Mouse (Mus musculus) myocyte (in vitro differentiated cells): ENCODE results near the gene Tex50. TPM values are rescaled to one million over a fixed set of nuclear protein-coding genes. Genes with fewer than 3 reads are reported as not detected.
A peak's percentile ranks its signal among the peaks of the same experiment; 100 is the strongest.

Experiments used
- H3K27me3 ChIP-seq: one replicate; pipeline ENCODE4 v1.6.1; 2011; ENCODE audit not compliant: control insufficient read depth, insufficient read depth, insufficient read length
- H3K36me3 ChIP-seq: one replicate; pipeline ENCODE4 v1.6.1; 2011; ENCODE audit not compliant: control insufficient read depth, insufficient read depth
- H3K4me2 ChIP-seq: one replicate; pipeline ENCODE4 v1.6.1; 2011; ENCODE audit warnings: low read depth, control low read depth
- H3K4me3 ChIP-seq: one replicate; pipeline ENCODE4 v1.5.1; 2011; ENCODE audit warnings: mild to moderate bottlenecking, control low read depth, moderate library complexity
- H3K79me2 ChIP-seq: one replicate; pipeline ENCODE4 v1.6.1; 2011; ENCODE audit not compliant: control insufficient read depth, insufficient read depth
- H3ac ChIP-seq: one replicate; pipeline ENCODE4 v1.6.1; 2011; ENCODE audit not compliant: control insufficient read depth, insufficient read length
- CEBPB ChIP-seq: IDR thresholded peaks from 2 replicates; pipeline ENCODE4 v1.6.1; 2011; ENCODE audit warnings: mild to moderate bottlenecking, moderate library complexity; ENCODE audit not compliant: poor library complexity, insufficient read depth, severe bottlenecking
- E2F4 ChIP-seq: IDR thresholded peaks from one replicate; pipeline ENCODE4 v1.6.1; 2011; ENCODE audit warnings: mild to moderate bottlenecking, control low read depth, moderate library complexity; ENCODE audit not compliant: insufficient read depth
- MAX ChIP-seq: IDR thresholded peaks from one replicate; pipeline ENCODE4 v1.6.1; 2011; ENCODE audit warnings: low read depth, mild to moderate bottlenecking, control low read depth
- MYOD1 ChIP-seq, 3 experiments: IDR thresholded peaks; one replicate each; pipeline ENCODE4 v1.6.1; 2011; ENCODE audit warnings: control low read depth in 2 of 3, low read depth in 2 of 3, mild to moderate bottlenecking in 2 of 3, moderate library complexity in 1 of 3; ENCODE audit not compliant: insufficient read length in 2 of 3, control insufficient read depth in 1 of 3
- MYOG ChIP-seq, 3 experiments: IDR thresholded peaks; one replicate each; pipeline ENCODE4 v1.6.1; 2011; ENCODE audit warnings: control low read depth in 2 of 3, low read depth in 2 of 3, mild to moderate bottlenecking in 2 of 3; ENCODE audit not compliant: insufficient read length in 2 of 3, control insufficient read depth in 1 of 3, insufficient read depth in 1 of 3
- POLR2A ChIP-seq: IDR thresholded peaks from one replicate; pipeline ENCODE4 v1.6.1; 2011; ENCODE audit warnings: low read depth, mild to moderate bottlenecking, control low read depth, moderate library complexity; ENCODE audit not compliant: insufficient read length
- POLR2AphosphoS2 ChIP-seq: IDR thresholded peaks from one replicate; pipeline ENCODE4 v1.6.1; 2011; ENCODE audit warnings: low read depth, control low read depth; ENCODE audit not compliant: insufficient read length
- REST ChIP-seq: IDR thresholded peaks from one replicate; pipeline ENCODE4 v1.6.1; 2011; ENCODE audit warnings: mild to moderate bottlenecking, control low read depth, moderate library complexity; ENCODE audit not compliant: insufficient read depth, insufficient read length
- SRF ChIP-seq: IDR thresholded peaks from one replicate; pipeline ENCODE4 v1.6.1; 2011; ENCODE audit warnings: low read depth; ENCODE audit not compliant: control insufficient read depth, insufficient read length
- TCF12 ChIP-seq: IDR thresholded peaks from one replicate; pipeline ENCODE4 v1.6.1; 2011; ENCODE audit warnings: mild to moderate bottlenecking, control low read depth; ENCODE audit not compliant: poor library complexity, insufficient read depth, severe bottlenecking
- TCF3 ChIP-seq: IDR thresholded peaks from one replicate; pipeline ENCODE4 v1.6.1; 2011; ENCODE audit warnings: low read depth, control low read depth; ENCODE audit not compliant: insufficient read length
- USF1 ChIP-seq: IDR thresholded peaks from one replicate; pipeline ENCODE4 v1.6.1; 2011; ENCODE audit warnings: low read depth, mild to moderate bottlenecking, control low read depth, moderate library complexity
- polyA plus RNA-seq: library from polyadenylated mRNA; unstranded; fragments of >200 nt; fragmentation: generic; extraction: Trizol; gene quantifications from one replicate; pipeline ENCODE4 v1.2.1, GENCODE M21; 2012; ENCODE audit warnings: missing spikeins

The Tex50 gene
- polyA plus RNA-seq, 1 experiment = not detected

DNA sequence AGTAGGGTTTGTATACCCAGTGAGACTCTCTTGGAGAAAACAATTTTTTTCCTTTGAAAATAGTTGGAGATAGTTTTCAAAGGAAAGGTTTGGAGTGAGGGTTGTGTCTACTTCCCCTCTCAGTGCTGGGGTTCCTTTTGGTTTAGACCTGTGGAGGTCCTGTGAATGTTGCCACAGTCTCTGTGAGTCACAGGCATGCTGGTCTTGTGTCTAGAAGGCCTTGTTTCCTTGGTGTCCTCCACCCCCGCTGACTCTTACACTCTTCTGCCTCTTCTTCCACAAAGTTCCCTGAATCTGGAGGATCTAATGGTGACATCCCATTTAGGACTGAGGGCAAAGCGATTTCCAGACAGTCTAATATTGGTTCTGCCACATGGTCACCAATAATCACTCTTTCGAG lies 26.3 kb upstream of the Tex50 start:
- H3K79me2 ChIP-seq = no peaks in the 10 kb centered on the region
- no peak overlapping the region for H3K4me2 ChIP-seq
- TF ChIP-seq TCF12 (no peak), TCF3 (no peak), SRF (no peak)
- H3ac ChIP-seq = no peak overlapping the region
- no peaks in the 10 kb centered on the region for H3K36me3 ChIP-seq
- H3K4me3 ChIP-seq = no peak overlapping the region
- no peaks in the 10 kb centered on the region for H3K27me3 ChIP-seq

DNA sequence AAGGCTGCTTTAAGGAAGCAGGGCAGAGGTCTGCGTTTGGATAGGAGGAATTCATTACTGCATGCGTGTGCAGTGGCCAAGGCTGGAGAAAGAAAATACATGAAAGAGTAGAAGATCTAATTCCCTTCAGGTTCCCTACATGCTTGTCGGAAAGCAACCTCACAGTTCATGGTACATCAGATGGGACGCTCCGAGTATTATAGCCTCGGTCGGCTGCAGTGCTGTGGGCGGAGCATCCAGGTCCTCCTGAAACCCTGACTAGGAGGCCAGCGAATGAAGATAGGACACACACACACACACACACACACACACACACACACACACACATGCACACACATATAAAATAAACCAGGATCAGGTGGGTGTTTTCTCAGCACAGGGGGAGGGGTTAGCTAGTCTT lies 24.6 kb upstream of the Tex50 start:
- TF ChIP-seq POLR2AphosphoS2 (no peak), E2F4 (no peak), USF1 (no peak), TCF3 (no peak), REST (no peak), TCF12 (no peak), POLR2A (no peak), CEBPB (no peak), MYOG (IDR thresholded peaks at IDR 0.05; ENCODE audit: control insufficient read depth in 1 of 3, insufficient read depth in 1 of 3, insufficient read length in 2 of 3, low read depth in 2 of 3) (no peak), MYOD1 (IDR thresholded peaks at IDR 0.05; ENCODE audit: control insufficient read depth in 1 of 3, insufficient read length in 2 of 3, low read depth in 2 of 3) (no peak), SRF (no peak), MAX (no peak)
- H3ac ChIP-seq = no peak overlapping the region
- no peaks in the 10 kb centered on the region for H3K27me3 ChIP-seq
- H3K36me3 ChIP-seq = no peaks in the 10 kb centered on the region
- H3K4me3 ChIP-seq = no peak overlapping the region
- no peaks in the 10 kb centered on the region for H3K79me2 ChIP-seq
- peak overlapping the region; percentile 63 for H3K4me2 ChIP-seq

DNA sequence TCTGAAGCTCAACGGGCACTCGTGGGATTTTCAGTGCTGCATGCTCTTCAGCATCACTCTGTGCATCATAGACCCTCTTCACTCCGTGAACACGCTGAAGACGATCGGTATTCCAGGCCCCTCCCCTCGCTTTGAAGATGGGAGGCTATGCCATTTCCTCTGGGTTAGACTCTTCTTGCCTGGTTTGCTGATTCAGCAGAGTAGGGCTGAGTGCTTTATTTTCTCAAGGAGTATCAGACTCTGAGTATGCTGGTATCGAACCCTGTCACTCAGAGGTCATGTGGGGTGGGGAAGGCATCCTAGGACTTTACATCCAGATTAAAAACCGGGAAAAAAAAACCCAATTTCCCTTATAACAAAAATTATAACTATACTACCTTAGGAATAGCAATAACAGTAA lies 23.3 kb upstream of the Tex50 start:
- TF ChIP-seq CEBPB (no peak), TCF3 (no peak), MYOG (IDR thresholded peaks at IDR 0.05; ENCODE audit: control insufficient read depth in 1 of 3, insufficient read depth in 1 of 3, insufficient read length in 2 of 3, low read depth in 2 of 3) (no peak), MYOD1 (IDR thresholded peaks at IDR 0.05; ENCODE audit: control insufficient read depth in 1 of 3, insufficient read length in 2 of 3, low read depth in 2 of 3) (no peak), POLR2A (no peak), USF1 (no peak), TCF12 (no peak), POLR2AphosphoS2 (no peak), SRF (no peak)
- no peaks in the 10 kb centered on the region for H3K27me3 ChIP-seq
- no peak overlapping the region for H3K4me3 ChIP-seq
- H3K36me3 ChIP-seq = no peaks in the 10 kb centered on the region
- H3K4me2 ChIP-seq = no peak overlapping the region
- H3ac ChIP-seq = no peak overlapping the region
- H3K79me2 ChIP-seq = no peaks in the 10 kb centered on the region

DNA sequence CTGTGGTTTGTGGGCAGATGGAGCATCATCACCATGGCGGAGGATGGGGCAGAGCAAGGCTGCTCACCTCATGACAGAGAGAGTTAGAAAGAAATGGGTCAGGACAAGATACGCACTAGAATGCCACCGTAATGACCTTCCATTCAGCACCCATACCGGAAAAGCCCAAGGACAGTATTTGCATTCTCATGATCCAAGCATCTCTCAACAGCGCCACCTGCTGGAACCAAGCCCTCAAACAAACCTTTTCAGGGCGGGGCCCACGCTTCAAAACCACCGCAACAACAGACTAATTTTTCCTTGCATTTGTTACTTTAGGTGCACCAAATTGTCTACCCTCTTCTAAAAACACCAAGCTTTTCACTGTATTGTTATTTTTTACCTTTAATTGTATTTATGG lies 21.6 kb upstream of the Tex50 start:
- Histone ChIP-seq H3K4me2 (no peak overlapping the region), H3ac (no peak overlapping the region), H3K27me3 (no peaks in the 10 kb centered on the region), H3K36me3 (no peaks in the 10 kb centered on the region), H3K79me2 (no peaks in the 10 kb centered on the region), H3K4me3 (no peak overlapping the region)
- TF ChIP-seq MYOD1 (IDR thresholded peaks at IDR 0.05; ENCODE audit: control insufficient read depth in 1 of 3, insufficient read length in 2 of 3, low read depth in 2 of 3) (no peak), POLR2A (no peak), E2F4 (no peak), POLR2AphosphoS2 (no peak), USF1 (no peak), MAX (no peak), MYOG (IDR thresholded peaks at IDR 0.05; ENCODE audit: control insufficient read depth in 1 of 3, insufficient read depth in 1 of 3, insufficient read length in 2 of 3, low read depth in 2 of 3) (no peak), TCF3 (no peak), TCF12 (no peak), CEBPB (no peak), REST (no peak), SRF (no peak)

DNA sequence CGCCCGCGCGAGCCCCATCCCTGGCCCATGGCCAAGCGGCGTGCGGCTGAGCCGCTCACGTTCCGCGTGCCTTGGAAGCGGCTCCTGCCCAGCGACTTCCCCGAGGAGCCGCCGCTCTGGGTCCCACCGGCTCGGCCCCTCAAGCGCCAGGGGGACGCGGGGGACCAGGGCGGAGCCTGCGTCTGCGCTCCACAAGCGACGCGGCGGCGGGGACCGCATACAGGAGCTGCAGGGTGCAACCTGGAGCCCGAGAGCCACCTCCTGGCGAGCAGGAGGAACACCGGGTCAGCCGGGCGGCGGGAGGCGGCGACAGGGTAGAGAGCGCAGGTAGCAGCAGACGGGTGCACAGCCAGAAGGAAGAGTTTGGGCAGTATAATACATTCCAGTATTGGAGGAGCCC lies 11.5 kb upstream of the Tex50 start:
- no peaks in the 10 kb centered on the region for H3K79me2 ChIP-seq
- no peak overlapping the region for H3ac ChIP-seq
- no peak overlapping the region for H3K4me3 ChIP-seq
- H3K27me3 ChIP-seq = peaks cover 45% of the 10 kb centered on the region
- no peaks in the 10 kb centered on the region for H3K36me3 ChIP-seq
- TF ChIP-seq MYOG (IDR thresholded peaks at IDR 0.05; ENCODE audit: control insufficient read depth in 1 of 3, insufficient read depth in 1 of 3, insufficient read length in 2 of 3, low read depth in 2 of 3) (no peak), CEBPB (no peak), POLR2AphosphoS2 (no peak), MAX (no peak), MYOD1 (IDR thresholded peaks at IDR 0.05; ENCODE audit: control insufficient read depth in 1 of 3, insufficient read length in 2 of 3, low read depth in 2 of 3) (no peak), TCF3 (no peak), TCF12 (no peak), SRF (no peak), USF1 (no peak), E2F4 (no peak)
- H3K4me2 ChIP-seq = peak overlapping the region; percentile 30
